Mouse (Mus musculus): ENCODE results near the gene Larp4b.
A peak's percentile ranks its signal among the peaks of the same experiment; 100 is the strongest.
"Not testable (repeated sequence)": the region's sequence is repeated elsewhere in the genome, so short reads cannot be mapped to it uniquely, and the experiment has no call there.

The Larp4b gene

GRCm38 (mm10) chr13:9093316-9094155 lies at the start of gene Larp4b:
Larp4b (plus strand) TSS chr13:9093881.
- peak; percentile 96 for DNase-seq (ENCODE audit: low read depth, low spot score)

GRCm38 (mm10) chr13:9044731-9045130 lies 49.0 kb upstream of the Larp4b start:
- no peak for DNase-seq (ENCODE audit: low read depth, low spot score)

DNA sequence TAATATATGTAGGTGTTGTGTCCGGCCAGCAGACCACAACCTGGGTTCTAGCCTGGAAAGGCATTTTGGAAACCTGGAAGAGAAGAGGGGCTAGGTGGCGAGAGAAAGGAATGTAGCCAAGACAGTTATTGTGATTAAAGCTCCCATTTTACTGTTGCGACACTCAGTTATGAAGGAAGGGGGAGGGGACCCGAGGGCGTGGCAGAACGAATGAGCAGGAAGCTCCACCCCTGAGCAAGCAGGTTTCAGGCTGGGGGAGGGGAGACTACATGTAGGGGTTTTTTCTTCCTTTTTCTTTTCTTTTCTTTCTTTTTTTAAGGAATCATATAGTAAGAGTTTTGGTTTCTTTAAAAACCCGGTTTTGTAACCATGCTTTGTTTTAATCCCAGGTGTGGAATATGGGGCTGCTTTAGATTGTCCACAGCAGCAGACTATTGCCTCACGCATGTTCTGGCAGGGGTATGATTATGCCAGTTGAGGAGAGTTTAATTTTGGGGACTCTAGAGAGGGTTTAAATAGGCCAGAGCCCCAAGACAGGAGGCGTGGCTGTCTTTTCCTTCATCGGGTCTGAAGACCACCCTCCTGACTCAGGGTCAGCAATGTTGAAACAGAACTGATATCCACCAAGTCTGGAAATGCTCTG lies 41.5 kb upstream of the Larp4b start:
- not testable (repeated sequence) for DNase-seq (ENCODE audit: low read depth, low spot score)

DNA sequence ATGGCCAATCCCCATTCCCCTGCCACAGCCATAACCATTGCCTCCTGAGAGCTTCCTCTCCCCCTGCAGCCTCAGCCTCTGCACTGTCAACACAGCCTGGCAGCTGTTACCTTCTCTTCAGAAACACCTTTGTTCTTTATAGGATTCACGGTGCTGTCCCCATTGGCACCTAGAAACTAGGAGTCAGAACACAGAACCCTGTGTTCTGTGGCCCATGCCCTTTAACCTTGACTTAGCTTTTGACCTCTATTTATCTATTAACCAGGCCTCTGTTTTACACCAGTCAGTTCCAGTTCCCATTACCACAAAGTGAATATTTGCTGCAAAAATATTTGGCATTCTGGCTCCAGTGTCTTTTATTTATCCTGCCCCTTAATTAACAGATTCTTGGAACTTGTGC lies 36.4 kb upstream of the Larp4b start:
- no peak for DNase-seq (ENCODE audit: low read depth, low spot score)

- DNase-seq (ENCODE audit: low read depth, low spot score): no peak
These were observed 35.0 kb upstream of the Larp4b start for GRCm38 (mm10) chr13:9058706-9059105.

DNA sequence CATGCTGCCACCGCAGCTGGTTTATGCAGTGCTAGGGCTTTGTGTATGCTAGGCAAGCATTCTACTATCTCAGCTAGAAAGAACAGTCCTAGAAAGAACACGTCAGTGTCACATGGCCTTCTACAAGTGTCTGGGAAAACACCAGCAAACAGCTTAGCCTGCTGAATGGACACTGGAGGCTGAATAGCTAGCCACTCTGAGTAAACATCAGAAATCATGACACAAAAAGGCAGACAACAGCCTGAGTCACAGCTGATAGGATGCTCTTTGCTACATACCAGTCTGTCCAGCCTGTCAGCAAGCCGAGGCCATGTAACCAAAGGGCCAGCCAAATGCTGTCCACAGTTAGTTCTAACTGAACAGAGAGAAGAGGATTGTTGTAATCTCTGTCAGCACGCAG lies 32.3 kb upstream of the Larp4b start:
- no peak for DNase-seq (ENCODE audit: low read depth, low spot score)

GRCm38 (mm10) chr13:9064196-9064595 lies 29.5 kb upstream of the Larp4b start:
- DNase-seq (ENCODE audit: low read depth, low spot score): no peak

DNA sequence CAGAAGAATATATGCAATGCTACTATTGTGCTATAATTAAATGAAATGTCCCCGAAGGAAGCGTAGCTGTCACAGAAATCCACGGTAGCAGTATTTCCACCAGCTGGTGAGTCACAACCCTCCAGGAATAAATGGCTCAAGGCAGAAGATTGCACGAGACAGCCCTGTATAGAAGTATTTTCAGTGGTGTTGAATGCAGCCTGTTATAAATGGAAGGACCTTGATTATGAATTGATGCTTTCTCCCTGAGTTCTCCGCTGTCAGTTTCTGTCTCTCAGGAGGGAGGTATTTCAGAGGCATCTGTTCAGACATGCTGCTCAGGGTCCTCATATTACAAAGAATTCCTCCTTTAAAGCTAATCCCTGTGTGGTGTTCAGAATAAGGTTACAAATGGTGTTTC lies 27.6 kb upstream of the Larp4b start:
- DNase-seq (ENCODE audit: low read depth, low spot score): no peak

DNA sequence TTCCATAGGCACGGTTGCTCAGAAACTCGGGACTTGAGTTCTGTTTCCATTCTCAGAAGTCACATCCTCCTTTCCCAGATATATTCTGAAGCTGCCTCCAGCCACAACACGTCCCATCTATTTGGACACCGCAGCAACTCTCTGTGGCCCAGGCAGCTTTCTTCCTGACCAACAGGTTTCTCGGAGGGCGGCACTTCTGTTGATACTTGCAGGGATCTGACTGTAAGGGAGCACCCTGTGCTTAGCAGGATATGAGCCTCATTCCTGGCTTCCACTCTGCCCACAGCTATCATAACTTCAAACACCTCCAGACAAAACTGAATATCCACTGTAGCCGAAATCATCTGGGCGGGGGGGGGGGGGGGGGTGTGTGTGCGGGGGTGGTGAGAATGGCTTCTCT lies 22.7 kb upstream of the Larp4b start:
- DNase-seq (ENCODE audit: low read depth, low spot score): no peak

- DNase-seq (ENCODE audit: low read depth, low spot score): no peak
These were observed 19.9 kb upstream of the Larp4b start for GRCm38 (mm10) chr13:9073818-9074217.

DNA sequence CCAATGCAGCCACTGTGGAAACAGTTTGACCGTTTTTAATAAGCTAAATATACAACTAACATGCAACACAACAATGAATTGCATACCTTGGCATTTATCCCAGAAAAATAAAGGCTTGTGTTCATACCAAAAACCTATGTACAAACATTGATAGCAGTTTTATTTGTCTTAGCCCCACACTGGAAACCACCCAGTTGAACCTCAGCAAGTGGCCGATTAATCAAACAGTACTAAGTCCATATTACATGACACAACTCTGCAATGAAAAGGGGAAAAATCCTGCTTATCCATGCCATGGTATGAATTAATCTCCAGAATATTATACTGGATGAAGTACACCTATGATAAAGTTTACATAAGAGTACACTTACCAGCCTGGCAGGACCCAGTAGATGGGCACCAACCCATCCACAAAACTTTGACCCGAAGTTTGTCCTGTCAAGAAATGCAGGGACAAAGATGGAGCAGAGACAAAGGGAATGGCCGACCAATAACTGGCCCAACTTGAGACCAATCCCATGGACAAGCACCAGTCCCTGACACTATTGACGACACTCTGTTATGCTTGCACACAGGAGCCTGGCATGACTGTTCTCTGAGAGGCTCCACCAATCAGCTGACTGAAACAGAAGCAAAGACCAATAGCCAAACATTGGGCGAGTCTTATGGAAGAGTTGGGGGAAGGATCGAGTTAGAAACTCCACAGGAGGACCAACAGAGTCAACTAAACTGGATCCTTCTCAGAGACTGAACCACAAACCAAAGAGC lies 17.7 kb upstream of the Larp4b start:
- DNase-seq (ENCODE audit: low read depth, low spot score): no peak

DNA sequence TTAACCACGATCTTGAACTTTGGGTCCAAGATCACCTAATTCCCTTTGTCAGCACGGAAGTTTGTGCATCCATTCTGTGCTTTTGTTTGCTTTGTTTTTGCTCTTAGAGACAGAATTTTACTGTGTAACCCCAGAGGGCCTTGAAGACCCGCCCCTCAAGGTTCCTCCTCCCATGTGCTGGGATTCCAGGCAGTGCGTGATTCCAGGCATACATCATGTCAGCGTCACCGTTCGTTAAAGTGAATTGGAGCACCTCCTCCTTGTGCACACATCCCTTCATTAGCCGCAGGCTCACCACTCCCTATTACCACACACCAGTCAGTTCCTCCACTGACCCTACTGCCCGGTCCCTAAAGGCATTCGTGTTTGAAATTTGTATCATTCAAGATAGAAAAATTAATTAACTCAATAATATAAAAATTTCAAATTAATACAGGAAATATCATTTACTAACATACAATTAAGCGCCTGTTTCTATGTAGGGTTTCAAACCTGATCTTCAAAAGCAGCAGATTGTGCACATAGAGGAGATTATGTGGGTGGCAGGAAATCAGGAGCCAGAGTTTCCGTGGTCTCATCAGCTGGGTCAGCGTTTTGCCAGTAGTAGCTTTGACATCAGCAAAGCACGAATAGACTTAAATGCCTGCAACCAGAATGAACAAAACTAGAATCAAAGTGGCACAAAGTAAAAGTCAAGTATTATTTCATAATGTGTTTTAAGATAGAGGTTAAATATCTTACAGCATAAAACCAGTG lies 11.4 kb upstream of the Larp4b start:
- no peak for DNase-seq (ENCODE audit: low read depth, low spot score)

DNA sequence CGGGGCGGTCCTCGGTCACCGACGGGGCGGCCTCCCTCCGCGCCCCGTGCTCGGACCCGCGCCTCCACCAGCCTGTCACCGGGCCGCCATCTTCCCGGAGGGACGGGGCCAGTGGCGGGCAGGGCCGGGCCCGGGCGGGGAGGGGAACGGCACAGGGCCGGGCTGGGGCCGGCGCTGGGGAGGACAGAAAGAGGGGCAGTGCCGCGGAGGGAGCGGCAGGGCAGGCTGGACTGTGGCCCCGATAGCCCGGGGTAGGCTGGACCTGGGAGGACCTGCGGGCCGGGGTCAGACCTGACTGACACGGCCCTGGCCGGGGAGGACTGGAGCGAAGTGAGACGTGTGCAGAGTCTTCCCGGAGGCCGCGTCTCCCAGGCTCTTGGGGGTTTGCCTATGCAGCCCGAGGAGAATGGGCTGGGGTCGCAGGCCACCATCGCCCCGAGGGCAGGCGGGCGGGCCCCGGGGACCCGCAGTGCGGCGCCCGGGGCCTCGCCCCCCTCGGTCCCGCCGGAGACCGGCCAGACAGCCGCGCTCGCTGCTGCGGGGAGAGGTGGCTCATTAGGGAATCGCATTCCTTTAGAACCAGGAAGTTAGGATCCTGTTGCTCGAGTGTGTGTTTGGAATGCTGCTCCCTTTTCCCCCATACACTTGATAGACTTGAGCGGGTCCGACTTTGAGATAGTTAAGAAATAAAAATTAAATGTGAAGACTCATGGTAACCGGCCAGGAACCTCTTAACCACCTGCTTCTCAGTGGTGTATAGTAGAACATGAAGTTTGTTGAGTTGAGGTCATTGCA lies 702 bp downstream of the Larp4b start:
- peak; percentile 11 for DNase-seq (ENCODE audit: low read depth, low spot score)

- no peak for DNase-seq (ENCODE audit: low read depth, low spot score)
These were observed 5.6 kb downstream of the Larp4b start for GRCm38 (mm10) chr13:9099289-9099688.

DNA sequence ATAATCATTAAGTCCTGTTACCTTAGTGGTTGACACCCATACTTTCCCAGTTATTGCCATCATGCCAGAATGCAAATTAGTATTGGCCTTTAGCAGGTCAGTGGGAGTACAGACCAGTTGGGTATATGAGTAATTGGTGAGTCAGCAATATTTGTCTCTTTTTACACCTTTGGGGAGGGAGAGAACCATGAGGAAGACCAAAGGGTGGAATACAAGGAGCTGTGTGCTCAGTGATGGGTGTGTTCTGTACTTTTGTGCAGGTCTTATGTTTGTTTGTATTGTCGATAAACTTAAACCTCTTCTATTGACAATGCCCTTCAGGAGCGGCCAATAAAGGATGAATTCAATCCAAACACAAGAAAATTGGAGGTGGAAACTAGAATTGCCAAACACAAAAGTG lies 6.8 kb downstream of the Larp4b start:
- DNase-seq (ENCODE audit: low read depth, low spot score): no peak

DNA sequence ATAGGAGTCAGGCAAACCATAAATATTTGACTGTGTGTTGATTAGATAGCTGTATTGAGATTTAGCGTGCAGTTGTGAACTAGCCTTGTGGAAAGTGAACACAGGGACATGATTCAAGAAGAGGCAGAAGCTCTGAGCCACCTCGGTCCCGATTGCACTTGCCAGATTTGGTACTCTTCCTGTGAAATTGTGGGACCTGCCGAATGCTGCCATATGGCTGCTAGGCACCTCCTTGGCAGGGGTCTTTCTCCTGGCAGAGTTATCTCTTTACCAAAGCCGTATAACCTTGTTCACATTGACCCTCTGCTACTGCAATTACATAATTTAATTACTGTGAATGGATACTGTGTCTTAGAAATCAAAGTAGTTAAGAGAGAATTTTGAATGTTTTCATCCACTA lies 12.6 kb downstream of the Larp4b start:
- DNase-seq (ENCODE audit: low read depth, low spot score): no peak

- no peak for DNase-seq (ENCODE audit: low read depth, low spot score)
These were observed 13.5 kb downstream of the Larp4b start for GRCm38 (mm10) chr13:9106992-9107858.

DNA sequence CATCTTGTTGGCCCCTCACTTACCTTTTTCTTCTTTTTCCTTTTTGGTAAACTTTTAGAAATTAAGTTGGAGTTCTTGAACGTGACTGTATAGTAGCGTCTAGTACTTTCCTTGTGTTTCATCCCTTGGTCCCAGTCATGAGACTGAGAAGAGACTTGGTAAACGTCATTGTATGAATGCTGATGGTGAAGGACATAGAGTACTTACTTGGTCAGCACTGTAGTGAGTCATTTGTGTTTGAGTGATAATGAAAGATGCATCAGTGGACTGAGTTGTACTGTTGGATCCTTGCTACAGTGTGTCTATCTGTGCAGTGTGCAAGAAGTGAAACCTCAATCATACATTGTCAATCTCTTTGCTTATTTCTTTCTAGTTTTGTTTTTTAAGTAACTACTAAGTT lies 20.1 kb downstream of the Larp4b start:
- no peak for DNase-seq (ENCODE audit: low read depth, low spot score)

DNA sequence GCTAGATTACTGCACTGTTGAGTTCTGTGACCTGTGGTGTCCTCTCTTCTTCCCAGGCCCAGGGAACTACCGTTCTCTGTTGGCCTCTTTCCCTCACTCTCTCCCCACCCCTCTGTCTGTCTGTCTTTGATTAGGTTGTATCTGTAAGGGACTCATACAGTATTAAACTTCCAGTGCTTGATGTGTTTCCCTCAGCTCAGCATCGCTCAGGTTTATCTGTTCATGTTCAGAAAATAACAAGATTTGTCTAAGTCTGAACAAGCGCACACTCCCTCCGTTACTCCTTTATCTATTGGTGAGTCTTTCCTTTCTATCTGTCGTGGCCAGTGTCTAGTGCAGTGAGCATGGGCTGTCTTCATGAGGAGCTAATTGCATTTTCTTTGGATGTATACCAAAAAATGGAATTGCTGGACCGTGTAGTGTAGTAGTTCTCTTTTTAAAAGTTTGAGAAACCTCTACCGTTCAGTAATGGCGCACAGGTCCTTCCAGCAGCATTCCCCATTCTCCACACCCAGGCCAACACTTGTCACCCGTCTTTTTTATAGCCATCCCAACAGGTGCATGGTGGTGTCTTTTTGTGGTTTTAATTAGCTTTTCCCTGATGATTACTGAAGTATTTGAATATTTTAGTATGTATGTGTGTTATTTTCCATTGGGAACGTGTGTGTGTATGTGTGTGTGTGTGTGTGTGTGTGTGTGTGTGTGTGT lies 27.3 kb downstream of the Larp4b start:
- DNase-seq (ENCODE audit: low read depth, low spot score): no peak
